Mouse (Mus musculus) kidney, postnatal 25 days (tissue): Measurements from ENCODE around the gene Sipa1l3.

Experiments used
- DNase-seq, 2 experiments: peaks; one replicate each; pipeline ENCODE4 v3.0.0; 2021; ENCODE audit warnings: mixed read lengths in 2 of 2

Sipa1l3 gene

DNA sequence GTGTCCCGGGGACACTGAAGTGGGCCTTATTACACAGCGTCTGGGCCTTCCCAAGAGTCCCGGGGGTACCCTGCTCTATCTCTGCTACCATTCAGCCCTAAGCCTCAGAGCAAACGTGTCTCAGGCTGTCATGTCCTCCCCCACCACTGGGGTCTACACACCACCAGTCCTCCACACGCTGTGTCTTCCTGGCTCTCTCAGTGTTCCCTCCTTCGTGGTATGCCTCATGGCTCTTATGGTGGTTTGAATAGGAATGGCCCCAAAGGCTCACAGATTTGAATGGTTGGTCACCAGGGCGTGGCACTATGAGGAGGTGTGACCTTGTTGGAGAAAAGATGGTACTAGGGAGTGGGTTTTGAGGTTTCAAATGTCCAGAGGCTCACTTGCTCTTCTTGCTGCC, 43.4 kb downstream of the Sipa1l3 start:
- no peak for DNase-seq

DNA sequence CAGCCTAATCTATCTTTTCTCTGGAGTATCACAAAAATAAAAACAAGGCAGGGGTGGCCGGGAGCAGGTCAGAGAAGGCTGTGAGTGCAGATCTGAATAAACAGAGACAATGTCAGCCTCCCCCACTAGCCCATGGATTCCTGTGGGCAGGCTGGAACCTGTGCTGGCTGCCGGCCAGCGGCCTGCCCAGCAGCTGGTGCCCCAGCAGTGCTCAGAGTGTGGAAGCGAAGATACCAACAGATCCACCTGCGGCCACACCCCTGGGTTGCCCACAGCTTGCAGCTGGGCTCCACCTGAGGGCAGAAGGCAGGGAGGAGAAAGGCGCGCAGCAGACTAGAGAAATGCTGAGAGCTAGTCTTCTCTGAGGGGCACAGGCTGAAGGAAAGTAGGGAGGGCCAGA, 47.1 kb downstream of the Sipa1l3 start:
- peak; percentile 54 to 78 for DNase-seq

DNA sequence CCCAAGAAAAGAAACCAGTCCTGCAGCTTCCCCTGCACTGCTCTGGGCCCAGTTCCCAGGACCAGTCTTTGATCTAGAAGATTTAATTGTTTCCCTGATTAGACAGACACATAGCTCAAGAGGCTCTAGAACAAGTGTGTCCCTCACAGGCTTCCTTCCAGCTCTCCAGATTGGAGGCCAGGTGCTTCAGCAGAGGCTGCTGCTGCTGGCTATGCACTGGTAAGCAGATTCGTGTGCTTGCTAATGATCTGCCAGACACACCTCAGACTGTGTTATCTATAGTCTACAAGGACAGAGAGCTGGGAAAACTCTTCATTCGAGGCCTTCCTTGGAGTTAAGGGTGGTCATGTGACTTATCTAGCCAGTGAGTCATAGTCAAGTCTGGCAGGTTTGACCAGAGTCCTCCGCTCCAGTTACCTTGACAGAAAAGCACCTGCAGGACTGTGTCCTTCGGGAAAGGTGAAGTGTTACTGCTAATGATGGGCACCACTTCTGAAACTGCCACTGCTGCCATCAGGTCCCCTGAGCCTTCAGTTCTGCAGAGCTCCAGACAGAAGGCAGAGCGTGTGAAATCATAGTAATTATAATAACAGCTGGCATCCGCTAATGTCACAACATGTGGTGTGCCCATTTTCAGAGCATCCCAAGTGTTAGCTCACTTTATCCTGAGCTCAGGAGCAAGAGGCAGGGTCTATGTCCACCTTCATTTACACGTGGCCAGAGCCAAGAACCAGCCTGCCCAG, 48.7 kb downstream of the Sipa1l3 start:
- peak in 1 of 2 experiments; percentile 67 for DNase-seq

DNA sequence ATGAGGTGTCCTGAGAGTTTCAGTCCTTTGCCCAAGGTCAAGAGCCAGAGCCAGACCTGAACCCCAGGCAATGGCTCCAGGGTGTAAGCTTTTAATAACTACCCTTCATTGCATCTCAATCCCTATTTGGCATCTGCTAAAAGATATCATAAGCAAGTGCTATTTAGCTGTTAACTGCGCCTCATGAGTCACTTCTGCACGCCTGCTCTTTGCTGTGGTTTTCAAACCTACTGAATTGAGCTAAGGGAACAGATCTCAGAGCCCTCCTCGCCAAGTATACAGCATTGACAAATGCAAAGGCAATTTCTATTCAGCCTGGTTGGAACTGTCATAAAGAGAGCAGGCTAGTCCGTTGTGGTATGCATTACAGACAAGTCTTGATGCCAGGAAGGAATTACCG, 49.8 kb downstream of the Sipa1l3 start:
- DNase-seq, result no peak

- no peak for DNase-seq
These were observed 51.9 kb downstream of the Sipa1l3 start for GRCm38 (mm10) chr7:29466585-29466984.

GRCm38 (mm10) chr7:29465736-29466135, 52.7 kb downstream of the Sipa1l3 start:
- no peak for DNase-seq

- DNase-seq, result no peak
These were observed 55.6 kb downstream of the Sipa1l3 start for GRCm38 (mm10) chr7:29462820-29463219.

GRCm38 (mm10) chr7:29462178-29462577, 56.3 kb downstream of the Sipa1l3 start:
- DNase-seq, result no peak

- DNase-seq, result no peak
These were observed 56.9 kb downstream of the Sipa1l3 start for GRCm38 (mm10) chr7:29461557-29461956.

GRCm38 (mm10) chr7:29458889-29459740, 59.3 kb downstream of the Sipa1l3 start:
- peak in 1 of 2 experiments; percentile 55 for DNase-seq

DNA sequence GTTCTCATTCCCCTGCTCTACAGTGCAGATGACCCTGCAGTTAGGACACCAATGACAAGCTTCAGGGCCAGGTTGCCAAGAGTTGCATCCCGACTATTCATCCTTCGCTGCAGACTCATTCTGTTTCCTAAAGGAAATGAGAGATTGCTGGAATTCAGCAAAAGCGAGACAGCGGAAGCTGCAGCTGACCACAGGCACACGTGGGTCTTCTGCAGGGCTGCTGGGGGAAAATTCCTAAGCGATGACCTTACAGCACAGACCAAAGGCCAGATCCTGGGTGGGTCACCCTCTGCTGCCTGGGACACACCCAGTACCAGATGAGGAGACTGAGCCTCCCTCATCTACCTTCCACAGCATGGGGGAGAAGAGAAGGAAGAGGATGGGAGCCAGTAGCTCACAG, 60.7 kb downstream of the Sipa1l3 start:
- peak; percentile 57 to 73 for DNase-seq

DNA sequence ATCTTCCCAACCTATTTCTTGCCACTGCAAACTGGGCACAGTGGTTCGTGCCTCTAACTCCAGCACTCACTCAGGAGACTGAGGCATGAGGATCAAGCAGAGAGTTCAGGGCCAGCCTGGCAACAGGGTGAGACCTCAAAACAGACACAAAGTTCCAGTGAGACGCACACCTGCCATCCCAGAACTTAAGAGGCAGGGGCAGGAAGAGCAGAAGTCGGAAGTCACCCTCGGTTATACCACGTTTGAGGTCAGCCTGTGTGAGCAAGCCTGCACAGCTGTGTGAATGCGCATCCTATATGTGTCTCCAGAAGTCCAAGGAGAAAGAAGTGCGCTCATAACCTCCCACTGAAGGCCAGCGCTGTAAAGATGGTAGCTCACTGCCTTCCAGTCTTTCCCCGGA, 61.7 kb downstream of the Sipa1l3 start:
- DNase-seq, result no peak

DNA sequence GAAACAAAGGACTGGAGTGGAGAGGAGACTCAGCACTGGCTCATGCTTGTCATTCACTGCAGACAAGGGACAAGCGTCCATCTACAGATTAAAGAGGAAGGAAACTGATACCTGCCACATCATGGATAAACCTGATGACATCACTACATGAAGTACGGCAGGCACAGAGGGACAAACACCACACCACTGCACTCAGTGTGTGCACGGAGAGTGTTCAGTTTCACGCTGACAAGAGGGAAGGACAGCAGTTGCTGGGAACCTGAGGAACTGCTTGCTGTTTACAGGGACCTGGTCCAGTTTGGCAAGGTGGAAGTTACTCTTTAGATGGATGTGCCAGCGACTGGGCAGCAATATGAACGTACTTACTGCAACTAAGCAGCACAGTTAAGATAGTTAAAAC, 62.9 kb downstream of the Sipa1l3 start:
- no peak for DNase-seq

DNA sequence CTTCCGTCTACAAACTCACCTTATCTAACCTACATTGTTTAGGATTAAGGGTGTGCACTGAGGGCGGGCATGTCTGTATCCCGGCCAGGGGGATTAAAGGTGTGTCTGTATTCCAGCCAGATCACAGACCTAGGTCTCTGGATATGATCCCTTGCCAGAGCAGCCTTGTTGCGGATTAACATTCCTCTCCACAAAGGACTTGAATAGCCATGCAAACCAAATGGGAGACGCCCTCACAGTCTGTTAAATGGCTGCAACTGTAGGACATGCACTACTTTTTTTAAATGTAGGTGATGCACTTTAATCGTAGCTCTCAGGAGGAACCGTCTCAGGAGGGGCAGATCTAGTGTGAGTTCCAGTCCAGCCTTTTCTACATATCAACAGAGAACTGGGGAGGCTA, 63.5 kb downstream of the Sipa1l3 start:
- DNase-seq, result no peak

GRCm38 (mm10) chr7:29452991-29453741, 65.3 kb downstream of the Sipa1l3 start:
- peak; percentile 85 to 91 for DNase-seq

DNA sequence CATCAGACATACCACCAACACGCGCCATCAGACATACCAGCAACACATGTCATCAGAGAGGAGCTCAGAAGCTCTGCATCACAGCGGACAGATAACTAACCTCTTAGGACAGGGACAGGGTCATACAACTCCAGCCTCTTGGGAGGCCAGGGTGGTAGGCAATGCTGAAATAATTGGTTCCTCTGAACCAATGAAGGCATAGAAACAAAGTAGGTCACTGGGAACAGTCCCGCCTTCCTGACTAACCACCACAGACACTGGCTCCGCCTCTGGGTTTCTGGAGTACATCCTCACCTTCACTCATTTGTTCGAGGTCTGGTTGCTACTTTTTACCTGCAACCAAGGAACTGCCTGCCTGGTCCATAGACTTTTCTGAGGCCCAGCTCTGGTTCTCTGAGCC, 66.1 kb downstream of the Sipa1l3 start:
- no peak for DNase-seq

GRCm38 (mm10) chr7:29450175-29450574, 68.3 kb downstream of the Sipa1l3 start:
- no peak for DNase-seq

DNA sequence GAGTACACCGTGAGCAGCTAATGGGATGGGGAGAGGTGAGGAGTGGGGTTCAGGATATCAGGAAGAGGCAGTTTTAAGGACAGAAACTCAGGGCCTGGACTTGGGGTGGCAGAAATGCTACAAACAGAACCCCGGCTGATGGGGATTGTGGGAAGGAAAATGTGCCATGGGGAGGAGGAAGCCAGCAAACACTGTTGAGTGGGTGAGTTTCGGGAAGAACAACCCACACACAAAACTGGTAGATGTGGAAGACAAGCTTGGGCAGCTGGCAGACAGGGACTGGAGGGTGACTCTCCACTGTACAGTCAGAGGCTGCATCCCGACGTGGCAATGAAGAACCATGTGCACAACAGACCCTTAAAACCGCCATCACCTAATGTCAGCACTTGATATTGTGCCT, 69.6 kb downstream of the Sipa1l3 start:
- DNase-seq, result no peak

- DNase-seq, result no peak
These were observed 71.2 kb downstream of the Sipa1l3 start for GRCm38 (mm10) chr7:29447147-29447829.

GRCm38 (mm10) chr7:29446156-29446555, 72.3 kb downstream of the Sipa1l3 start:
- DNase-seq, result no peak

DNA sequence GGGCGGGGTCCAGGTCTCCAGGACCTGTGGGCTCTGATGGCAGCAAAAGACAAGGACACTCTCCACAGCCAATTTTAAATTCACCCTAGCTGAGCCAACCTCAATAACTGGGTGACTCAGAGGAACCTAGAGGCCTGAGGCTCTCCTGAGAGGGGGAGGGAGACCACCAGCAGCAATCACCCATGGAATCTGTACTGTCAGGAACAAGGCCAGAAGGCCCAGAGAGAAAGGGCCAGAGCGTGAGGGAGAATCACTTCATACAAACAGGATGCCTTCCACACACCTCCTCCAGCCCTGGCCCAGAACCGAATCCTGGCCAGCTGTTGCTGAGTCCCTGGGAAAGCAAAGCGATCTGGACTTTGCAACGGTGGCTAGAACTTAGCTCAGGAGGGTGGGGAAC, 73.9 kb downstream of the Sipa1l3 start:
- no peak for DNase-seq

DNA sequence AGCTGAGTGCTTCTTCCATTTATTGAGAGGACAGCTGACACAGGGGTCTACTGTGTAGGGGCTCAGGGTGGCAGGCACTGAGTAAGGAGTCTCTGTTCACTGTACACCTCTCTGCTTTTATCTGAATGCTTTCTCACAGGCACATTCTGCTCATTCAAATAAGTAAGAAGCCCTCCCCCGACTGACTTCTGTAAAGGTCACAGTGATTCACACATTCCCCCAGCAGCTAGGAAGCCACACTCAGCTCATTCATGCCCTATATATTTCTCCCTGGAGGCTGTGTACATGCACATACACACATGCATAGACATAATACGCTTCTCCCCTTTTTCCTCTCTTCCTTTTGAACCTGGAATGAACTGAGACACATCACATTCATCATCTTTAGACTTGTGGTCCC, 74.4 kb downstream of the Sipa1l3 start:
- DNase-seq, result no peak

DNA sequence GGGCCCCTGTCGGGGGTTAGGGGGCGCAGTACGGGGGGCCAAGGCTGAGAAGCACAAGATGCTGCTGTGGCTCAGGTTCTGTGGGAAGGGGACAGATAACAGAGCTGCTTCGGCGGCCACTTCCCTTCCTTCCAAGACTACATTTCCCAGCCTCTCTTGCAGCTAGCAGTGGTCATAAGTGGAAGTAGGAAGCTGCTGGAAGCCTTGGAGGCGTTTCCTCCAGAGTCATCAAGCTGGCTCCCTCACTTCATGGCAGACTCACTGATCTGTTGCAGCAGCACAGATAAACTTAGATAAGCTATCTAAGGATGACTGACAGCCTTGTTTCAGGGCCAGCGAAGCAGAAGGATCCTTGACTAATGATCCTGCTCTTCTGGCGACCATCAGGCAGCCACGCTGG, 76.6 kb downstream of the Sipa1l3 start:
- peak in 1 of 2 experiments; percentile 24 for DNase-seq
